Mouse (Mus musculus) CH12.LX (cell line): ENCODE data around the gene Olfr221. TPM values are rescaled to one million over a fixed set of nuclear protein-coding genes. Genes with fewer than 3 reads are reported as not detected.

Experiments
- DNase-seq: peaks from one replicate; pipeline ENCODE4 v3.0.0-alpha.2; 2013; ENCODE audit errors: extremely low read depth
- H3K27ac ChIP-seq: 2 replicates; pipeline ENCODE4 v1.5.1; 2012; ENCODE audit warnings: low read depth, mild to moderate bottlenecking, control low read depth, moderate library complexity; ENCODE audit not compliant: insufficient read depth
- H3K27me3 ChIP-seq: replicated peaks from 2 replicates; pipeline ENCODE3; 2012; ENCODE audit warnings: inconsistent platforms
- H3K36me3 ChIP-seq, 2 experiments: replicated peaks in 1 of 2; 2 replicates each; pipeline versions ENCODE3 to v1.6.1; 2012; ENCODE audit warnings: inconsistent platforms in 1 of 2, low read length in 1 of 2, mild to moderate bottlenecking in 1 of 2, mixed read lengths in 1 of 2, moderate library complexity in 1 of 2; ENCODE audit not compliant: control insufficient read depth in 1 of 2, insufficient read depth in 1 of 2
- H3K4me1 ChIP-seq, 2 experiments: 2 replicates each; pipeline ENCODE4 v1.6.1; 2012; ENCODE audit warnings: inconsistent platforms in 1 of 2, moderate library complexity in 1 of 2; ENCODE audit not compliant: insufficient read depth in 2 of 2, control insufficient read depth in 1 of 2
- H3K4me2 ChIP-seq: 2 replicates; pipeline ENCODE4 v1.6.1; 2012; ENCODE audit warnings: low read depth, mild to moderate bottlenecking, control low read depth; ENCODE audit not compliant: poor library complexity, insufficient read depth, severe bottlenecking
- H3K4me3 ChIP-seq, 3 experiments: fragments of 150-350 bp in 1 of 3; sonication (generic) in 1 of 3; replicated peaks in 1 of 3; 2 replicates each; pipeline versions ENCODE3 to v1.5.1; 2011 to 2012; ENCODE audit warnings: low read depth in 2 of 3, low read length in 2 of 3, mild to moderate bottlenecking in 2 of 3, moderate library complexity in 2 of 3, control low read depth in 1 of 3, improper control_type of control experiment in 1 of 3, inconsistent platforms in 1 of 3, mixed read lengths in 1 of 3; ENCODE audit not compliant: poor library complexity in 1 of 3
- H3K79me2 ChIP-seq: replicated peaks from 2 replicates; pipeline ENCODE4 v1.6.1; 2012; ENCODE audit warnings: mild to moderate bottlenecking, moderate library complexity; ENCODE audit not compliant: control insufficient read depth, poor library complexity, insufficient read depth, severe bottlenecking; ENCODE audit errors: extremely low read depth
- H3K9ac ChIP-seq: 2 replicates; pipeline ENCODE4 v1.6.1; 2012; ENCODE audit warnings: low read depth, mild to moderate bottlenecking, control low read depth, moderate library complexity; ENCODE audit not compliant: insufficient read depth
- H3K9me3 ChIP-seq: replicated peaks from 2 replicates; pipeline ENCODE3; 2012; ENCODE audit warnings: low read length, inconsistent platforms, mixed read lengths
- BHLHE40 ChIP-seq: IDR thresholded peaks from 2 replicates; pipeline ENCODE4 v1.6.1; 2011; ENCODE audit warnings: mild to moderate bottlenecking, low read depth, low read length, improper control_type of control experiment
- CHD2 ChIP-seq: IDR thresholded peaks from 2 replicates; pipeline ENCODE4 v1.6.1; 2011; ENCODE audit warnings: low read length, improper control_type of control experiment
- CTCF ChIP-seq, 2 experiments: IDR thresholded peaks in 1 of 2; conservative IDR thresholded peaks in 1 of 2; 2 replicates each; pipeline ENCODE4 v1.5.1; 2011 to 2012; ENCODE audit warnings: low read depth in 2 of 2, low read length in 2 of 2, improper control_type of control experiment in 1 of 2, inconsistent platforms in 1 of 2, mild to moderate bottlenecking in 1 of 2, moderate library complexity in 1 of 2
- EP300 ChIP-seq: IDR thresholded peaks from 2 replicates; pipeline ENCODE4 v1.6.1; 2011; ENCODE audit warnings: low read length, improper control_type of control experiment
- ETS1 ChIP-seq: conservative IDR thresholded peaks from 2 replicates; pipeline ENCODE4 v1.6.1; 2012; ENCODE audit warnings: low read depth, mild to moderate bottlenecking, inconsistent platforms, low read length, improper control_type of control experiment, moderate library complexity
- GABPA ChIP-seq: IDR thresholded peaks from 2 replicates; pipeline ENCODE4 v1.6.1; 2012; ENCODE audit warnings: low read depth, low read length, improper control_type of control experiment, inconsistent platforms; ENCODE audit not compliant: insufficient replicate concordance
- HCFC1 ChIP-seq: IDR thresholded peaks from 2 replicates; pipeline ENCODE4 v1.6.1; 2012; ENCODE audit warnings: low read depth, mild to moderate bottlenecking, inconsistent platforms, low read length, improper control_type of control experiment
- IRF4 ChIP-seq: IDR thresholded peaks from 2 replicates; pipeline ENCODE4 v1.6.1; 2014; ENCODE audit warnings: low read depth, mild to moderate bottlenecking, inconsistent platforms, low read length, improper control_type of control experiment
- MAFK ChIP-seq: IDR thresholded peaks from 2 replicates; pipeline ENCODE4 v1.6.1; 2011; ENCODE audit warnings: low read length, improper control_type of control experiment; ENCODE audit not compliant: insufficient replicate concordance
- MEF2A ChIP-seq: IDR thresholded peaks from 2 replicates; pipeline ENCODE4 v1.6.1; 2014; ENCODE audit warnings: low read depth, mild to moderate bottlenecking, inconsistent platforms, low read length, improper control_type of control experiment, borderline replicate concordance
- POLR2A ChIP-seq: IDR thresholded peaks from 2 replicates; pipeline ENCODE4 v1.6.1; 2011; ENCODE audit warnings: low read depth, mild to moderate bottlenecking, improper control_type of control experiment, low read length
- POLR2AphosphoS2 ChIP-seq: IDR thresholded peaks from 2 replicates; pipeline ENCODE4 v1.6.1; 2011; ENCODE audit warnings: low read depth, low read length, improper control_type of control experiment
- RCOR1 ChIP-seq: conservative IDR thresholded peaks from 2 replicates; pipeline ENCODE4 v1.6.1; 2012; ENCODE audit warnings: low read depth, mild to moderate bottlenecking, inconsistent platforms, low read length, improper control_type of control experiment
- SIN3A ChIP-seq: IDR thresholded peaks from 2 replicates; pipeline ENCODE4 v1.6.1; 2012; ENCODE audit warnings: low read length, improper control_type of control experiment, inconsistent platforms
- SMC3 ChIP-seq: IDR thresholded peaks from 2 replicates; pipeline ENCODE4 v1.6.1; 2011; ENCODE audit warnings: low read depth, low read length, improper control_type of control experiment
- TBP ChIP-seq: conservative IDR thresholded peaks from 2 replicates; pipeline ENCODE4 v1.6.1; 2011; ENCODE audit warnings: low read depth, low read length, improper control_type of control experiment
- USF2 ChIP-seq: conservative IDR thresholded peaks from 2 replicates; pipeline ENCODE4 v1.6.1; 2011; ENCODE audit warnings: low read depth, low read length, improper control_type of control experiment
- ZMIZ1 ChIP-seq: IDR thresholded peaks from 2 replicates; pipeline ENCODE4 v1.6.1; 2012; ENCODE audit warnings: low read depth, mild to moderate bottlenecking, inconsistent platforms, low read length, improper control_type of control experiment
- dilution Hi-C: fragments of 300-500 bp; cut with MboI; formaldehyde crosslinking; loops from 2 replicates; pipeline ENCODE4 v1.14.3; 2020; ENCODE audit warnings: low sequenced_read_pairs; ENCODE audit not compliant: extremely low pct_unique_long_range_greater_than_20kb, extremely low pct_ligation_motif_present
- in situ Hi-C: fragments of 300-500 bp; cut with MboI; formaldehyde crosslinking; loops from 3 replicates; pipeline ENCODE4 v1.14.3; 2019; ENCODE audit warnings: low sequenced_read_pairs, low pct_ligation_motif_present, low pct_unique_long_range_greater_than_20kb, mixed read lengths
- polyA plus RNA-seq: library from polyadenylated mRNA; unstranded; fragments of >175 nt; gene quantifications from 2 replicates; pipeline ENCODE4 v1.2.1, GENCODE M21; 2012; ENCODE audit warnings: low read depth; ENCODE audit not compliant: insufficient read length
- total RNA-seq, 2 experiments: library from RNA; depleted of rRNA; stranded (reverse); fragments of 300-350 nt in 1 of 2; fragments of >200 nt in 1 of 2; gene quantifications; 2 replicates each; pipeline ENCODE4 v1.2.3; 2012 to 2014

The Olfr221 gene
- total and polyA plus RNA-seq, 3 experiments: not detected

GRCm38 (mm10) chr14:52066135-52066534 is 23.9 kb upstream of the Olfr221 start:
- Histone ChIP-seq H3K27me3 (no peaks in the 10 kb centered on the region), H3K4me2 (no peak overlapping the region), H3K4me3 (no peak overlapping the region)
- dilution Hi-C loops: no loop called here
- no peak for TF ChIP-seq USF2
- no peak for TF ChIP-seq RCOR1
- TF ChIP-seq CTCF (conservative IDR thresholded peaks at IDR 0.05 in 1 of 2, IDR thresholded peaks at IDR 0.05 in 1 of 2; ENCODE audit: low read depth in 2 of 2, low read length in 2 of 2): no peak
- TF ChIP-seq, all 38 proteins: peak for 0
- no peaks in the 10 kb centered on the region for H3K79me2 ChIP-seq
- peaks cover 2 to 10% of the 10 kb centered on the region in 2 experiments for H3K36me3 ChIP-seq
- H3K9ac ChIP-seq: no peak overlapping the region
- H3K27ac ChIP-seq: no peak overlapping the region
- H3K4me1 ChIP-seq: peaks cover 2 to 4% of the 10 kb centered on the region in 2 experiments; a peak in 2 of 4 replicates
- H3K9me3 ChIP-seq: no peaks in the 10 kb centered on the region
- no peak for DNase-seq
- in situ Hi-C loops: no loop called here

GRCm38 (mm10) chr14:52061798-52062197 is 19.5 kb upstream of the Olfr221 start:
- no peak overlapping the region for H3K27ac ChIP-seq
- no peaks in the 10 kb centered on the region for H3K27me3 ChIP-seq
- DNase-seq: no peak
- dilution Hi-C loops (no loop called here), in situ Hi-C loops (no loop called here)
- no peaks in the 10 kb centered on the region for H3K79me2 ChIP-seq
- H3K36me3 ChIP-seq: no peaks in the 10 kb centered on the region
- no peak overlapping the region for H3K9ac ChIP-seq
- H3K4me1 ChIP-seq: peaks cover 2 to 10% of the 10 kb centered on the region in 2 experiments; a peak in 2 of 4 replicates
- no peak overlapping the region for H3K4me2 ChIP-seq
- TF ChIP-seq IRF4 (no peak), CTCF (conservative IDR thresholded peaks at IDR 0.05 in 1 of 2, IDR thresholded peaks at IDR 0.05 in 1 of 2; ENCODE audit: low read depth in 2 of 2, low read length in 2 of 2) (no peak), POLR2A (no peak), CHD2 (no peak), GABPA (no peak), SIN3A (no peak), BHLHE40 (no peak), EP300 (no peak), POLR2AphosphoS2 (no peak), MEF2A (no peak), ETS1 (no peak), SMC3 (no peak), TBP (no peak), ZMIZ1 (no peak), HCFC1 (no peak), MAFK (no peak)
- TF ChIP-seq, all 38 proteins: peak for 0
- H3K9me3 ChIP-seq: no peaks in the 10 kb centered on the region
- H3K4me3 ChIP-seq: no peak overlapping the region
